In the genomic region with DNA sequence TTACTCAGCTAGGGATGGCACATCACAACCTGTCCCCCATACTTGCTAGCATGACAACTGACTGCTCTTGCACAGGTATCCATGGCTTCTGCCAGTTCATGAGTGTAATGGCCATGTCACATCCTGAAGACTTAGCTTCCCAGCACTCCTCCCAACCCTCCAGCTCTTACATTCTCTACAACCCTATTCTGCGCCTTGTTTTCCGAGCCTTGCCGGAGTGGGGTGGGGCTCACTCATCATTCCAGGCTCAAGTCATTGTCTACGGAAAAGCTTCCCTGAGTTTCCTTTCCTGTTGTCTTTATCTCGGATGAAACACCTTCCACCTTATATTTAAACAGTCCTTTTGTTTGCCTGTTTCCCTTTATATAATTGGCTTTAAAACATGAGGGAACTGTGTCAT, we compare ENCODE assay signal across 23 mouse cellular contexts.
DNase-seq lines count a peak whose midpoint lies in the region; ATAC-seq lines count a peak whose summit lies in the region.
"Had no signal": no experiment of that assay in that cellular context is flagged by ENCODE, and none has a peak within 500 bp of the region (broad histone marks: within the 10 kb centered on the region; RNA-seq: fewer than 3 reads in every experiment).

No protein-coding gene starts in this region.

- peaks cover 4% of the 10 kb centered on the region; the same call in 1 of the 2 replicates for H3K4me1 ChIP-seq in forebrain, embryonic 15.5 days
- H3K4me1 ChIP-seq: embryonic facial prominence, embryonic 10.5 days; embryonic facial prominence, embryonic 12.5 days had no signal

- no peaks in the 10 kb centered on the region for H3K36me3 ChIP-seq in forebrain, embryonic 15.5 days
- H3K36me3 ChIP-seq: embryonic facial prominence, embryonic 10.5 days; embryonic facial prominence, embryonic 12.5 days; G1E had no signal

- 86% methylated on average over 5 of the region's 5 CpGs for WGBS in forebrain, embryonic 15.5 days

- no peak overlapping the region for H3K27ac ChIP-seq in forebrain, embryonic 15.5 days (replicated peaks)
- H3K27ac ChIP-seq: embryonic facial prominence, embryonic 10.5 days; embryonic facial prominence, embryonic 12.5 days; forebrain, embryonic 13.5 days had no signal

- H3K9me3 ChIP-seq in forebrain, embryonic 15.5 days = no peaks in the 10 kb centered on the region
- H3K9me3 ChIP-seq: embryonic facial prominence, embryonic 10.5 days; embryonic facial prominence, embryonic 12.5 days; forebrain, embryonic 13.5 days; G1E had no signal

- peak; percentile 61 for DNase-seq in heart, adult 11 months
- no peak for DNase-seq in heart, postnatal 4 days
- peak; percentile 53 for DNase-seq in R1 (ENCODE audit: low read depth, low spot score)
- DNase-seq in left cerebral cortex, adult 8-10 months (ENCODE audit: low spot score in 2 of 2) = no peak
- DNase-seq: adrenal gland, adult 8-10 months; adrenal gland, postnatal 14 days; adrenal gland, postnatal 36 days; B cell, adult 2 months; cerebellum, adult 11-12 months; cerebellum, adult 2 months; cerebellum, adult 9-10 months; cerebellum, postnatal 10 days; cerebellum, postnatal 25 days had no signal

- H3K4me3 ChIP-seq in forebrain, embryonic 15.5 days = no peak overlapping the region
- H3K4me3 ChIP-seq: embryonic facial prominence, embryonic 10.5 days; embryonic facial prominence, embryonic 12.5 days; forebrain, embryonic 13.5 days had no signal

- H3K9ac ChIP-seq in forebrain, embryonic 15.5 days (replicated peaks) = no peak overlapping the region
- H3K9ac ChIP-seq: embryonic facial prominence, embryonic 12.5 days; forebrain, embryonic 13.5 days had no signal

- H3K27me3 ChIP-seq in forebrain, embryonic 15.5 days = no peaks in the 10 kb centered on the region
- H3K27me3 ChIP-seq: CH12.LX; embryonic facial prominence, embryonic 12.5 days; forebrain, embryonic 13.5 days had no signal

- ATAC-seq in forebrain, embryonic 15.5 days (replicated peaks) = no peak
- ATAC-seq: activated CD4-positive, CD25-positive, alpha-beta regulatory T cell, adult 4 months; CD4-positive, CD25-positive, alpha-beta regulatory T cell, adult 4 months; forebrain, embryonic 13.5 days; forebrain, embryonic 16.5 days; Patski had no signal

- no peak overlapping the region for H3K4me2 ChIP-seq in forebrain, embryonic 15.5 days (replicated peaks)
- H3K4me2 ChIP-seq: embryonic facial prominence, embryonic 12.5 days; forebrain, embryonic 13.5 days had no signal

Comparison
In these comparisons a context has a peak if more than half of its experiments do, and no peak if none do; other contexts are left out.
1. DNase-seq: peak in heart, adult 11 months (single experiment) and R1 (single experiment); none in heart, postnatal 4 days (single experiment) and left cerebral cortex, adult 8-10 months (0 of 2).